Mouse (Mus musculus): ENCODE data around the gene Mlh3.

GRCm38 (mm10) chr12:85227876-85228599, 42.4 kb downstream of the Mlh3 start:
- TF ChIP-seq MAX (IDR thresholded peaks at IDR 0.05; ENCODE audit: low read depth) = no peak
- no peak for TF ChIP-seq POLR2AphosphoS2 (IDR thresholded peaks at IDR 0.05; ENCODE audit: insufficient read length, low read depth)
- no peak for TF ChIP-seq TCF12 (IDR thresholded peaks at IDR 0.05; ENCODE audit: insufficient read depth, poor library complexity, severe bottlenecking)
- no peak for TF ChIP-seq SRF (IDR thresholded peaks at IDR 0.05; ENCODE audit: control insufficient read depth, insufficient read length, low read depth)
- no peak for TF ChIP-seq MYOD1 (IDR thresholded peaks at IDR 0.05; ENCODE audit: control insufficient read depth in 1 of 3, insufficient read length in 2 of 3, low read depth in 2 of 3)
- TF ChIP-seq POLR2A (IDR thresholded peaks at IDR 0.05; ENCODE audit: insufficient read length, low read depth) = no peak

All from myocyte (in vitro differentiated cells).